Comparison of ENCODE assay signal across 8 mouse cellular contexts in genomic region chr6:83326394-83326736, GRCm38 (mm10). TPM values are rescaled to one million over a fixed set of nuclear protein-coding genes. Genes with fewer than 3 reads are reported as not detected.
DNase-seq lines count a peak whose midpoint lies in the region; ATAC-seq and TF ChIP-seq lines count a peak whose summit lies in the region.

No protein-coding gene starts in this region.

- H3K4me3 ChIP-seq in heart, embryonic 12.5 days = peak overlapping the region; percentile 80
- H3K4me3 ChIP-seq in E14TG2a.4 (replicated peaks; ENCODE audit: low read length) = peak overlapping the region; percentile 91
- peak overlapping the region; percentile 91 for H3K4me3 ChIP-seq in forebrain, embryonic 15.5 days
- H3K4me3 ChIP-seq in liver, embryonic 16.5 days (ENCODE audit: low read depth, low read length) = peak overlapping the region; percentile 74

- H3K36me3 ChIP-seq in heart, embryonic 12.5 days = peaks cover 18% of the 10 kb centered on the region
- peaks cover 31% of the 10 kb centered on the region for H3K36me3 ChIP-seq in E14TG2a.4 (ENCODE audit: insufficient read depth, low read length)
- H3K36me3 ChIP-seq in forebrain, embryonic 15.5 days = peaks cover 21% of the 10 kb centered on the region
- H3K36me3 ChIP-seq in liver, embryonic 16.5 days (ENCODE audit: control insufficient read depth, insufficient read depth) = peaks cover 26% of the 10 kb centered on the region

- no peak for TF ChIP-seq CTCF in E14TG2a.4 (conservative IDR thresholded peaks at IDR 0.05; ENCODE audit: low read length)

- no peaks in the 10 kb centered on the region for H3K27me3 ChIP-seq in heart, embryonic 12.5 days (replicated peaks)
- H3K27me3 ChIP-seq in E14TG2a.4 (ENCODE audit: insufficient read depth, low read length) = no peaks in the 10 kb centered on the region
- no peaks in the 10 kb centered on the region for H3K27me3 ChIP-seq in forebrain, embryonic 15.5 days
- H3K27me3 ChIP-seq in liver, embryonic 16.5 days (ENCODE audit: control insufficient read depth, insufficient read depth, low read depth, low read length) = no peaks in the 10 kb centered on the region

- peaks cover 14% of the 10 kb centered on the region for H3K4me1 ChIP-seq in heart, embryonic 12.5 days (replicated peaks)
- peaks cover 27% of the 10 kb centered on the region for H3K4me1 ChIP-seq in E14TG2a.4 (replicated peaks; ENCODE audit: low read depth, low read length)
- H3K4me1 ChIP-seq in forebrain, embryonic 15.5 days = peaks cover 20% of the 10 kb centered on the region
- H3K4me1 ChIP-seq in liver, embryonic 16.5 days (ENCODE audit: control insufficient read depth, low read depth, low read length) = peaks cover 20% of the 10 kb centered on the region

- H3K27ac ChIP-seq in heart, embryonic 12.5 days (ENCODE audit: poor library complexity, severe bottlenecking) = peak overlapping the region; percentile 94
- H3K27ac ChIP-seq in forebrain, embryonic 15.5 days (replicated peaks) = peak overlapping the region; percentile 92
- peak overlapping the region; percentile 96 for H3K27ac ChIP-seq in liver, embryonic 16.5 days (ENCODE audit: low read length)

- 5% methylated on average over 6 of the region's 6 CpGs for WGBS in heart, embryonic 12.5 days
- WGBS in forebrain, embryonic 15.5 days = 7% methylated on average over 6 of the region's 6 CpGs
- WGBS in liver, embryonic 16.5 days (ENCODE audit: insufficient replicate concordance) = 1% methylated on average over 6 of the region's 6 CpGs

- intact Hi-C loops in gastrocnemius, postnatal 14 days (cut with DNase I; ENCODE audit: low total_unique reads) = no loop called here

- no peaks in the 10 kb centered on the region for H3K9me3 ChIP-seq in heart, embryonic 12.5 days (replicated peaks)
- no peaks in the 10 kb centered on the region for H3K9me3 ChIP-seq in E14TG2a.4 (ENCODE audit: low read length)
- H3K9me3 ChIP-seq in forebrain, embryonic 15.5 days = no peaks in the 10 kb centered on the region
- H3K9me3 ChIP-seq in liver, embryonic 16.5 days (replicated peaks; ENCODE audit: control insufficient read depth, low read length) = no peaks in the 10 kb centered on the region

- DNase-seq in heart, postnatal 4 days = no peak
- no peak for DNase-seq in cerebellum, adult 9-10 months
- no peak for DNase-seq in ovary, postnatal 36 days (ENCODE audit: low spot score)
- DNase-seq in gastrocnemius, postnatal 14 days = no peak

- H3K4me2 ChIP-seq in heart, embryonic 12.5 days = peak overlapping the region; percentile 86
- peak overlapping the region; percentile 78 for H3K4me2 ChIP-seq in forebrain, embryonic 15.5 days (replicated peaks)
- peak overlapping the region; percentile 56 for H3K4me2 ChIP-seq in liver, embryonic 16.5 days (ENCODE audit: low read depth, low read length)

- ATAC-seq in heart, embryonic 12.5 days (ENCODE audit: insufficient number of reproducible peaks, low FRiP score) = no peak
- peak; percentile 30 for ATAC-seq in forebrain, embryonic 15.5 days (replicated peaks)
- ATAC-seq in liver, embryonic 16.5 days (ENCODE audit: low read depth) = peak; percentile 5

- H3K9ac ChIP-seq in heart, embryonic 12.5 days = peak overlapping the region; percentile 91
- H3K9ac ChIP-seq in forebrain, embryonic 15.5 days (replicated peaks) = peak overlapping the region; percentile 97
- peak overlapping the region; percentile 69 for H3K9ac ChIP-seq in liver, embryonic 16.5 days (ENCODE audit: low read depth, low read length)

RNA-seq across cellular contexts. Expression of gene Mob1a, which starts 0.5 kb away (rescaled TPM):
- polyA plus RNA-seq in heart, embryonic 12.5 days (2016; fragmentation: Nextera tagmentation; extraction: Ambion mirVana) = 42.6 and 43.3 TPM in 2 replicates
- 10 to 100 TPM; 32.2 to 34.3 TPM for total RNA-seq in heart, postnatal 4 days (2021)
- 32.4 and 32.8 TPM in 2 replicates for polyA plus RNA-seq in forebrain, embryonic 15.5 days (2015; fragmentation: Nextera tagmentation; extraction: Ambion mirVana)
- 31.5 and 32.0 TPM in 2 replicates for polyA plus RNA-seq in liver, embryonic 16.5 days (2015; fragmentation: Nextera tagmentation; extraction: Ambion mirVana)
- 10 to 100 TPM; 15.7 to 17.5 TPM for total RNA-seq in gastrocnemius, postnatal 14 days (2021)

RNA-seq across cellular contexts. Expression of gene Mthfd2, which starts 0.7 kb away (rescaled TPM):
- polyA plus RNA-seq in heart, embryonic 12.5 days (2016; fragmentation: Nextera tagmentation; extraction: Ambion mirVana) = 38.9 TPM in 2 replicates
- total RNA-seq in heart, postnatal 4 days (2021) = 10 to 100 TPM; 10.7 to 15.0 TPM
- polyA plus RNA-seq in forebrain, embryonic 15.5 days (2015; fragmentation: Nextera tagmentation; extraction: Ambion mirVana) = 25.4 and 25.6 TPM in 2 replicates
- polyA plus RNA-seq in liver, embryonic 16.5 days (2015; fragmentation: Nextera tagmentation; extraction: Ambion mirVana) = 59.6 and 64.3 TPM in 2 replicates
- 1 to 10 TPM; 3.7 to 6.7 TPM for total RNA-seq in gastrocnemius, postnatal 14 days (2021)

RNA-seq across cellular contexts. Expression of gene Bola3, which starts 22.6 kb away (rescaled TPM):
- 262 and 274 TPM in 2 replicates for polyA plus RNA-seq in heart, embryonic 12.5 days (2016; fragmentation: Nextera tagmentation; extraction: Ambion mirVana)
- 100 to 1,000 TPM; 232 to 238 TPM for total RNA-seq in heart, postnatal 4 days (2021)
- polyA plus RNA-seq in forebrain, embryonic 15.5 days (2015; fragmentation: Nextera tagmentation; extraction: Ambion mirVana) = 58.8 and 59.7 TPM in 2 replicates
- polyA plus RNA-seq in liver, embryonic 16.5 days (2015; fragmentation: Nextera tagmentation; extraction: Ambion mirVana) = 196 and 234 TPM in 2 replicates
- 100 to 1,000 TPM; 214 to 234 TPM for total RNA-seq in gastrocnemius, postnatal 14 days (2021)
